Mouse (Mus musculus): ENCODE results near the gene Slc25a12.
"Not testable (repeated sequence)": the region's sequence is repeated elsewhere in the genome, so short reads cannot be mapped to it uniquely, and the experiment has no call there.

Gene Slc25a12

GRCm38 (mm10) chr2:71367125-71367880, at the start of gene Slc25a12:
Slc25a12 (minus strand) TSS chr2:71367749.
- peak; percentile 69 for DNase-seq (ENCODE audit: low spot score)

- no peak for DNase-seq (ENCODE audit: low spot score)
Observed at GRCm38 (mm10) chr2:71405613-71406012, 38.1 kb upstream of the Slc25a12 start.

GRCm38 (mm10) chr2:71389864-71390263, 22.3 kb upstream of the Slc25a12 start:
- DNase-seq (ENCODE audit: low spot score) = no peak

- DNase-seq (ENCODE audit: low spot score) = peak; percentile 87
Observed at GRCm38 (mm10) chr2:71388951-71389763, 21.6 kb upstream of the Slc25a12 start, which contains the start of gene Hat1. Hat1 (plus strand) TSS chr2:71388958.

GRCm38 (mm10) chr2:71387766-71388165, 20.2 kb upstream of the Slc25a12 start:
- no peak for DNase-seq (ENCODE audit: low spot score)

GRCm38 (mm10) chr2:71383890-71384289, 16.3 kb upstream of the Slc25a12 start:
- no peak for DNase-seq (ENCODE audit: low spot score)

GRCm38 (mm10) chr2:71381962-71382361, 14.4 kb upstream of the Slc25a12 start:
- DNase-seq (ENCODE audit: low spot score) = no peak

- DNase-seq (ENCODE audit: low spot score) = no peak
Observed at GRCm38 (mm10) chr2:71377426-71377825, 9.9 kb upstream of the Slc25a12 start.

- no peak for DNase-seq (ENCODE audit: low spot score)
Observed at GRCm38 (mm10) chr2:71376433-71376906, 8.9 kb upstream of the Slc25a12 start.

- DNase-seq (ENCODE audit: low spot score) = no peak
Observed at GRCm38 (mm10) chr2:71374275-71375155, 7.0 kb upstream of the Slc25a12 start.

- DNase-seq (ENCODE audit: low spot score) = not testable (repeated sequence)
Observed at GRCm38 (mm10) chr2:71372261-71372660, 4.7 kb upstream of the Slc25a12 start.

GRCm38 (mm10) chr2:71371790-71372189, 4.2 kb upstream of the Slc25a12 start:
- no peak for DNase-seq (ENCODE audit: low spot score)

GRCm38 (mm10) chr2:71368086-71368485, 537 bp upstream of the Slc25a12 start:
- DNase-seq (ENCODE audit: low spot score) = no peak

- no peak for DNase-seq (ENCODE audit: low spot score)
Observed at GRCm38 (mm10) chr2:71366618-71367124, 878 bp downstream of the Slc25a12 start.

GRCm38 (mm10) chr2:71360192-71360591, 7.4 kb downstream of the Slc25a12 start:
- DNase-seq (ENCODE audit: low spot score) = no peak

GRCm38 (mm10) chr2:71358347-71358746, 9.2 kb downstream of the Slc25a12 start:
- DNase-seq (ENCODE audit: low spot score) = no peak

GRCm38 (mm10) chr2:71354055-71354425, 13.5 kb downstream of the Slc25a12 start:
- no peak for DNase-seq (ENCODE audit: low spot score)

- no peak for DNase-seq (ENCODE audit: low spot score)
Observed at GRCm38 (mm10) chr2:71353306-71354054, 14.1 kb downstream of the Slc25a12 start.

- DNase-seq (ENCODE audit: low spot score) = no peak
Observed at GRCm38 (mm10) chr2:71351727-71351987, 15.9 kb downstream of the Slc25a12 start.

- no peak for DNase-seq (ENCODE audit: low spot score)
Observed at GRCm38 (mm10) chr2:71350904-71351726, 16.4 kb downstream of the Slc25a12 start.

Measured in ovary, postnatal 10 days (tissue).